Mouse (Mus musculus) megakaryocyte progenitor cell, adult 5-6 weeks (primary cell): ENCODE data around the gene Twistnb. TPM values are rescaled to one million over a fixed set of nuclear protein-coding genes. Genes with fewer than 3 reads are reported as not detected.

Experiments
- ATAC-seq: replicated peaks from 2 replicates; pipeline ENCODE4 v1.8.0; 2016; ENCODE audit warnings: mild to moderate bottlenecking, moderate TSS enrichment, inconsistent platforms; ENCODE audit not compliant: poor library complexity
- total RNA-seq, 2 experiments: library from RNA; stranded (forward) in 1 of 2; stranded (reverse) in 1 of 2; fragments of 157-497, 149-512 nt in 1 of 2; fragments of 200-1000 nt in 1 of 2; gene quantifications; 2 replicates each; pipeline versions ENCODE4 v1.2.3 to v1.2.4; 2015 to 2017

Gene Twistnb
- 53.5 and 54.5 TPM in 2 replicates for total RNA-seq (2015)
- 55.3 and 61.1 TPM in 2 replicates for total RNA-seq (2017)

- ATAC-seq: peak; percentile 92
These were observed at the start of gene Twistnb for GRCm38 (mm10) chr12:33429387-33430160. Gene Twistnb (plus strand): TSS chr12:33429635.

- ATAC-seq: peak; percentile 92
These were observed 40.6 kb upstream of the Twistnb start for GRCm38 (mm10) chr12:33388842-33389241.

- peak; percentile 30; the same call in 1 of the 2 replicates for ATAC-seq
These were observed 38.4 kb upstream of the Twistnb start for GRCm38 (mm10) chr12:33390844-33391560.

GRCm38 (mm10) chr12:33394804-33395623, 34.4 kb upstream of the Twistnb start, which contains the start of gene Efcab10:
Gene Efcab10 (plus strand): TSS chr12:33394854.
- no peak for ATAC-seq

- ATAC-seq: peak; percentile 83
These were observed 26.2 kb upstream of the Twistnb start for GRCm38 (mm10) chr12:33403265-33403693.

GRCm38 (mm10) chr12:33404996-33405395, 24.4 kb upstream of the Twistnb start:
- ATAC-seq: no peak

GRCm38 (mm10) chr12:33405398-33406026, 23.9 kb upstream of the Twistnb start:
- ATAC-seq: peak; percentile 58

- ATAC-seq: peak; percentile 68
These were observed 17.8 kb upstream of the Twistnb start for GRCm38 (mm10) chr12:33411580-33412151.

GRCm38 (mm10) chr12:33424329-33424728, 5.1 kb upstream of the Twistnb start:
- ATAC-seq: peak; percentile 86

GRCm38 (mm10) chr12:33427293-33427692, 2.1 kb upstream of the Twistnb start:
- ATAC-seq: no peak

- no peak for ATAC-seq
These were observed 1.7 kb upstream of the Twistnb start for GRCm38 (mm10) chr12:33427726-33428125.

- peak; percentile 56 for ATAC-seq
These were observed 4.4 kb downstream of the Twistnb start for GRCm38 (mm10) chr12:33433812-33434211.

GRCm38 (mm10) chr12:33434758-33435157, 5.3 kb downstream of the Twistnb start:
- peak; percentile 63 for ATAC-seq

GRCm38 (mm10) chr12:33455418-33455817, 26.0 kb downstream of the Twistnb start:
- no peak for ATAC-seq

GRCm38 (mm10) chr12:33456242-33456641, 26.8 kb downstream of the Twistnb start:
- ATAC-seq: no peak

GRCm38 (mm10) chr12:33480975-33481374, 51.5 kb downstream of the Twistnb start:
- 0 out of 2 replicates have a peak, but pooled peaks have one; percentile 46 for ATAC-seq

- ATAC-seq: no peak
These were observed 53.5 kb downstream of the Twistnb start for GRCm38 (mm10) chr12:33482931-33483330.
